Mouse (Mus musculus): ENCODE measurements around the gene Hoxd1.

- TF ChIP-seq POLR2A (IDR thresholded peaks at IDR 0.05; ENCODE audit: low read depth, low read length) (no peak), CTCF (IDR thresholded peaks at IDR 0.05; ENCODE audit: extremely low read depth, insufficient read depth, insufficient read length, insufficient replicate concordance) (no peak)
These were observed 16.4 kb upstream of the Hoxd1 start for GRCm38 (mm10) chr2:74746298-74746921.
